Mouse (Mus musculus) hindbrain, embryonic 16.5 days (tissue): ENCODE measurements around the gene Olfr686. TPM values are rescaled to one million over a fixed set of nuclear protein-coding genes. Genes with fewer than 3 reads are reported as not detected.
A peak's percentile ranks its signal among the peaks of the same experiment; 100 is the strongest.

ENCODE experiments used
- ATAC-seq: fragments of 200-750 bp; cut with Nextera tagmentation; 2 replicates; pipeline ENCODE4 v1.8.0; 2017; ENCODE audit warnings: moderate TSS enrichment, moderate library complexity
- H3K27ac ChIP-seq: fragments of 300-500 bp; sonication (generic); 2 replicates; pipeline ENCODE4 v1.5.1; 2014; ENCODE audit warnings: low read depth, mild to moderate bottlenecking, control low read depth, low read length, moderate library complexity
- H3K27me3 ChIP-seq: fragments of 300-500 bp; sonication (generic); replicated peaks from 2 replicates; pipeline ENCODE4 v1.6.1; 2014; ENCODE audit warnings: low read length; ENCODE audit not compliant: control insufficient read depth, insufficient read depth
- H3K36me3 ChIP-seq: fragments of 300-500 bp; sonication (generic); 2 replicates; pipeline ENCODE4 v1.6.1; 2014; ENCODE audit warnings: mild to moderate bottlenecking, low read length, moderate library complexity, mixed read lengths; ENCODE audit not compliant: control insufficient read depth, insufficient read depth
- H3K4me1 ChIP-seq: fragments of 300-500 bp; sonication (generic); 2 replicates; pipeline ENCODE4 v1.6.1; 2014; ENCODE audit warnings: low read depth, low read length; ENCODE audit not compliant: control insufficient read depth, insufficient read depth
- H3K4me2 ChIP-seq: fragments of 300-500 bp; sonication (generic); 2 replicates; pipeline ENCODE4 v1.6.1; 2014; ENCODE audit warnings: mild to moderate bottlenecking, low read length, control low read depth, moderate library complexity
- H3K4me3 ChIP-seq: fragments of 300-500 bp; sonication (generic); 2 replicates; pipeline ENCODE4 v1.5.1; 2014; ENCODE audit warnings: mild to moderate bottlenecking, low read length, control low read depth, moderate library complexity
- H3K9ac ChIP-seq: fragments of 300-500 bp; sonication (generic); 2 replicates; pipeline ENCODE4 v1.6.1; 2014; ENCODE audit warnings: low read depth, mild to moderate bottlenecking, control low read depth, low read length, moderate library complexity
- H3K9me3 ChIP-seq: fragments of 300-500 bp; sonication (generic); 2 replicates; pipeline ENCODE4 v1.6.1; 2014; ENCODE audit warnings: mild to moderate bottlenecking, low read length, moderate library complexity; ENCODE audit not compliant: control insufficient read depth
- WGBS: fragments of 180-500 bp; shearing (Covaris S2); extraction: QIAGEN DNeasy Blood & Tissue Kit; methylation state at CpG from one replicate; pipeline ENCODE4 v1.1.7; 2014; 5-methylcytosine and 5-hydroxymethylcytosine counted together
- polyA plus RNA-seq: library from polyadenylated mRNA; unstranded; fragments of >200 nt; fragmentation: Nextera tagmentation; extraction: Ambion mirVana; gene quantifications from 2 replicates; pipeline ENCODE4 v1.2.1, GENCODE M21; 2015

Olfr686 gene
- polyA plus RNA-seq = not detected in 2 replicates

- Histone ChIP-seq H3K4me3 (no peak within 1 kb of the TSS), H3K4me1 (no peaks in the 10 kb centered on the region), H3K9me3 (no peaks in the 10 kb centered on the region), H3K36me3 (no peaks in the 10 kb centered on the region), H3K27ac (no peak within 1 kb of the TSS), H3K9ac (no peak within 1 kb of the TSS), H3K4me2 (no peak within 1 kb of the TSS), H3K27me3 (no peaks in the 10 kb centered on the region)
- no peak for ATAC-seq
Measured at GRCm38 (mm10) chr7:105207385-105207784, at the start of gene Olfr686. Gene Olfr686 (minus strand): TSS chr7:105207485.

GRCm38 (mm10) chr7:105256656-105257055 is 49.4 kb upstream of the Olfr686 start:
- H3K9ac ChIP-seq = no peak overlapping the region
- no peaks in the 10 kb centered on the region for H3K4me1 ChIP-seq
- no peak overlapping the region for H3K27ac ChIP-seq
- H3K27me3 ChIP-seq = no peaks in the 10 kb centered on the region
- H3K9me3 ChIP-seq = no peaks in the 10 kb centered on the region
- H3K4me3 ChIP-seq = no peak overlapping the region
- H3K36me3 ChIP-seq = no peaks in the 10 kb centered on the region
- no peak overlapping the region for H3K4me2 ChIP-seq
- 70% methylated on average over 5 of the region's 5 CpGs for WGBS
- no peak for ATAC-seq

DNA sequence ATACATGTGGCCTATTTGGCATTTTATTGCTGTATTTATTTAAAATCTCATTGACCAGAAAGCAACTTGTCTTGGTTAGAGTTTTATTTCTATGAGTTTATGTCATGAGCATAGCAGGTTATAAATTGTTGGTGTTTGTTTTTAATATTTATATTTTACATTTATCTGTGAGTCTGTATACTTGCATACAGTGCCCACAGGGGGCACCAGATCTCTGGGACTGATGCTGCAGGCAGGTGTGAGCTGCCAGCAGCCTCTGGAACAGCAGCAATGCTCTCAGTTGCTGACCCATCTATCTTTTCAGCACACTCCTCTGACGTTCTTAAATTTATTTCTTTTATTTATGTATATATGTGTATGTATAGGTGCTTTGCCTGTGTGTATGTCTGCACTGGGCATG is 40.9 kb upstream of the Olfr686 start:
- no peak overlapping the region for H3K27ac ChIP-seq
- H3K4me3 ChIP-seq = no peak overlapping the region
- H3K4me2 ChIP-seq = no peak overlapping the region
- no peaks in the 10 kb centered on the region for H3K36me3 ChIP-seq
- H3K9ac ChIP-seq = no peak overlapping the region
- H3K4me1 ChIP-seq = no peaks in the 10 kb centered on the region
- no peaks in the 10 kb centered on the region for H3K27me3 ChIP-seq
- WGBS = 65% methylated on average over 1 of the region's 1 CpGs
- no peaks in the 10 kb centered on the region for H3K9me3 ChIP-seq
- no peak for ATAC-seq

- no peaks in the 10 kb centered on the region for H3K9me3 ChIP-seq
- H3K27ac ChIP-seq = no peak overlapping the region
- H3K4me3 ChIP-seq = no peak overlapping the region
- no peak overlapping the region for H3K9ac ChIP-seq
- no peaks in the 10 kb centered on the region for H3K36me3 ChIP-seq
- 87% methylated on average over 3 of the region's 3 CpGs for WGBS
- H3K4me2 ChIP-seq = no peak overlapping the region
- no peak for ATAC-seq
- H3K27me3 ChIP-seq = no peaks in the 10 kb centered on the region
- no peaks in the 10 kb centered on the region for H3K4me1 ChIP-seq
Measured at GRCm38 (mm10) chr7:105247671-105248070, 40.4 kb upstream of the Olfr686 start.

DNA sequence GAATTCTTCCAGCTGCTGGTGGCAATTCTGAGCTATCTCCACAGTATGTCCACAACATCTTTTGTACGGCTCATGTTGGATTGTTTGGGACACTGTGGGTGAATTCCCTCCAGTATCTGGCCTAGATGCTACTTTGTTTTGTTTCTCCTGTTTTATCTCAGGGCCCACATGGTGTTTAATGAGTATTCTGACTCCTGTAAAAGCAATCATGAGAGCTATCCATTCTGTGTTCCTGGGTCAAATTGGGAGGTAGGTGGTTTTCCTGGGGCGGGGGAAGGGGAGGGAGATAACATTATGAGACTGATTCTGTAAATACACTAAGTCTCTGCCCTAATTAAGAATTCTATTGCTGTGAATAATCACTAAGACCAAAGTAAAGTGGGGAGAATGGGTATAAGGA is 22.1 kb upstream of the Olfr686 start:
- 91% methylated on average over 2 of the region's 2 CpGs for WGBS

GRCm38 (mm10) chr7:105228138-105228537 is 20.9 kb upstream of the Olfr686 start:
- no peak overlapping the region for H3K4me2 ChIP-seq
- H3K27me3 ChIP-seq = no peaks in the 10 kb centered on the region
- no peak overlapping the region for H3K27ac ChIP-seq
- no peak overlapping the region for H3K4me3 ChIP-seq
- H3K36me3 ChIP-seq = no peaks in the 10 kb centered on the region
- H3K9ac ChIP-seq = no peak overlapping the region
- no peaks in the 10 kb centered on the region for H3K9me3 ChIP-seq
- ATAC-seq = no peak
- 74% methylated on average over 1 of the region's 1 CpGs for WGBS
- H3K4me1 ChIP-seq = no peaks in the 10 kb centered on the region

More for the DNA sequence above, 22.1 kb upstream of the Olfr686 start:
- Histone ChIP-seq H3K9me3 (no peaks in the 10 kb centered on the region), H3K4me2 (no peak overlapping the region), H3K27me3 (no peaks in the 10 kb centered on the region), H3K9ac (no peak overlapping the region), H3K4me3 (no peak overlapping the region), H3K27ac (no peak overlapping the region), H3K4me1 (no peaks in the 10 kb centered on the region), H3K36me3 (no peaks in the 10 kb centered on the region)
- ATAC-seq = no peak

GRCm38 (mm10) chr7:105226703-105227102 is 19.4 kb upstream of the Olfr686 start:
- H3K4me2 ChIP-seq = no peak overlapping the region
- H3K9ac ChIP-seq = no peak overlapping the region
- no peaks in the 10 kb centered on the region for H3K4me1 ChIP-seq
- no peak overlapping the region for H3K27ac ChIP-seq
- H3K9me3 ChIP-seq = no peaks in the 10 kb centered on the region
- no peaks in the 10 kb centered on the region for H3K27me3 ChIP-seq
- no peaks in the 10 kb centered on the region for H3K36me3 ChIP-seq
- no peak overlapping the region for H3K4me3 ChIP-seq
- no peak for ATAC-seq

DNA sequence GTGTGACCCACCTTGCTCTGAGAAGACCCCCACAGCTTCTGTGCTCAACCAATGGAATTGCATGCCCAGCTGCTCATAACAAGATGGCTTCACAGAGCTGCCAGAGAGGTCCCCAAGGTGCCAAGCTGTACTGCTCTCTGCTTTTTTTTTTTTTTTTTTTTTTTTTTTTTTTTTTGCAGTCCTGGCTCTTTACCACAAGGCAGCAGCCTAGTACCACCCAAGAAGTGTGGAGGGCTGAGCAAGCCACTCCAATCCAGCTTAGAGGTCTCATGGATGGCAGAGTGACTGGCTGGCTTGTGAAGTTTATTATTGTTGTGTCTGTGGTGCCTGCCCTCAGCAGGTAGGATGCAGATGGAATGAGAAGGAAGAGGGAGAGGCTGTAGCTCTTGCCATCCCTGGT is 18.8 kb upstream of the Olfr686 start:
- Histone ChIP-seq H3K36me3 (no peaks in the 10 kb centered on the region), H3K9me3 (no peaks in the 10 kb centered on the region), H3K4me3 (no peak overlapping the region), H3K27me3 (no peaks in the 10 kb centered on the region), H3K27ac (no peak overlapping the region), H3K9ac (no peak overlapping the region), H3K4me2 (no peak overlapping the region), H3K4me1 (no peaks in the 10 kb centered on the region)
- 0 out of 2 replicates have a peak, but pooled peaks have one; percentile 20 for ATAC-seq

DNA sequence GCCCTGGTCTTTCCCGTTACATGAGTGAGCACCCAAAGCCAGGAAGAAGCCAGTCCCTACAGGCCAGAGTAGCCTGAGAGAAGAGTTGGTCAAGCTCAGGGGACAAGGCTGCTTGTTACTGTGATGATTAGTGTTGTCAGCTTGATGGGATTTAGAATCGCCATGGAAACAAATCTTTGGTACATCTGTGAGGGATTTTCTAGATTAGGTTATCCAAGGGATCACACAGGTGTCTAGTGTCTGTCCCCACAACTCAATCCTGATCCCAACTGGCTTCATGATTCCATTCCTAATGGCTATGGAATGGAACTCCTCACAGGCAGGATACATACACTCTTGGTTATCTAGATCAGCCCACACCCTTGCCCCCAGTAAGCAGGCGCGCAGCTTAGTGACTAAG is 11.0 kb upstream of the Olfr686 start:
- Histone ChIP-seq H3K27me3 (no peaks in the 10 kb centered on the region), H3K9ac (no peak overlapping the region), H3K9me3 (no peaks in the 10 kb centered on the region), H3K4me2 (no peak overlapping the region), H3K27ac (no peak overlapping the region), H3K4me1 (no peaks in the 10 kb centered on the region), H3K36me3 (no peaks in the 10 kb centered on the region), H3K4me3 (no peak overlapping the region)
- ATAC-seq = no peak
- WGBS = 83% methylated on average over 4 of the region's 4 CpGs

GRCm38 (mm10) chr7:105214761-105215160 is 7.5 kb upstream of the Olfr686 start:
- H3K4me2 ChIP-seq = no peak overlapping the region
- H3K4me3 ChIP-seq = no peak overlapping the region
- H3K9me3 ChIP-seq = no peaks in the 10 kb centered on the region
- H3K36me3 ChIP-seq = no peaks in the 10 kb centered on the region
- H3K4me1 ChIP-seq = no peaks in the 10 kb centered on the region
- ATAC-seq = no peak
- H3K27ac ChIP-seq = no peak overlapping the region
- WGBS = 59% methylated on average over 1 of the region's 1 CpGs
- no peaks in the 10 kb centered on the region for H3K27me3 ChIP-seq
- H3K9ac ChIP-seq = no peak overlapping the region
